Comparison of ENCODE assay signal across 1 mouse cellular context in genomic region chr9:20794108-20794806, GRCm38 (mm10).
TF ChIP-seq lines count a peak whose summit lies in the region.

No protein-coding gene starts in this region.

TF ChIP-seq in MEL, 35 proteins besides CTCF, POLR2A, EP300 and RAD21 (continued from another document):
- no peak for TF ChIP-seq MEF2A (IDR thresholded peaks at IDR 0.05; ENCODE audit: extremely low read depth, insufficient replicate concordance, low read depth, low read length, poor library complexity, severe bottlenecking)
- no peak for TF ChIP-seq GABPA (IDR thresholded peaks at IDR 0.05; ENCODE audit: low read depth, low read length)
- no peak; the same call in 1 of the 2 replicates for TF ChIP-seq KAT2A (conservative IDR thresholded peaks at IDR 0.05; ENCODE audit: low read depth, low read length)
- peak; percentile 74 for TF ChIP-seq MYC (IDR thresholded peaks at IDR 0.05; ENCODE audit: low read depth, low read length)
TF ChIP-seq in MEL: peak in this region for 23.
